Mouse (Mus musculus): ENCODE results near the gene Zfp217. TPM values are rescaled to one million over a fixed set of nuclear protein-coding genes. Genes with fewer than 3 reads are reported as not detected.
A peak's percentile ranks its signal among the peaks of the same experiment; 100 is the strongest.

The Zfp217 gene
- polyA plus RNA-seq, 1 experiment from 2014 or later = 2.6 TPM

- WGBS = 86% methylated on average over 3 of the region's 3 CpGs
- no peak overlapping the region for H3K27ac ChIP-seq
- H3K36me3 ChIP-seq (ENCODE audit: poor library complexity, severe bottlenecking) = peaks cover 36% of the 10 kb centered on the region
- H3K9ac ChIP-seq = no peak overlapping the region
- no peaks in the 10 kb centered on the region for H3K9me3 ChIP-seq (replicated peaks)
- H3K27me3 ChIP-seq = no peaks in the 10 kb centered on the region
- peaks cover 8% of the 10 kb centered on the region; the same call in 1 of the 2 replicates for H3K4me1 ChIP-seq
- no peak overlapping the region for H3K4me2 ChIP-seq
- ATAC-seq = no peak
- no peak overlapping the region for H3K4me3 ChIP-seq
Observed at GRCm38 (mm10) chr2:170107791-170108190, 40.1 kb downstream of the Zfp217 start.

GRCm38 (mm10) chr2:170106000-170106399 is 41.9 kb downstream of the Zfp217 start:
- no peak overlapping the region for H3K9ac ChIP-seq
- H3K4me1 ChIP-seq = peaks cover 8% of the 10 kb centered on the region; the same call in 1 of the 2 replicates
- H3K27me3 ChIP-seq = no peaks in the 10 kb centered on the region
- no peak overlapping the region for H3K27ac ChIP-seq
- WGBS = 71% methylated on average over 9 of the region's 9 CpGs
- no peak for ATAC-seq
- H3K4me2 ChIP-seq = no peak overlapping the region
- H3K9me3 ChIP-seq (replicated peaks) = no peaks in the 10 kb centered on the region
- no peak overlapping the region for H3K4me3 ChIP-seq
- peaks cover 27% of the 10 kb centered on the region for H3K36me3 ChIP-seq (ENCODE audit: poor library complexity, severe bottlenecking)

GRCm38 (mm10) chr2:170104396-170104795 is 43.5 kb downstream of the Zfp217 start:
- Histone ChIP-seq H3K27me3 (no peaks in the 10 kb centered on the region), H3K4me1 (peaks cover 1% of the 10 kb centered on the region; the same call in 1 of the 2 replicates), H3K4me3 (no peak overlapping the region), H3K9ac (no peak overlapping the region), H3K27ac (no peak overlapping the region), H3K36me3 (ENCODE audit: poor library complexity, severe bottlenecking) (peaks cover 15% of the 10 kb centered on the region), H3K4me2 (no peak overlapping the region), H3K9me3 (replicated peaks) (no peaks in the 10 kb centered on the region)
- no peak for ATAC-seq
- 89% methylated on average over 6 of the region's 6 CpGs for WGBS

- no peaks in the 10 kb centered on the region for H3K4me1 ChIP-seq
- H3K27ac ChIP-seq = no peak overlapping the region
- no peak overlapping the region for H3K4me3 ChIP-seq
- no peaks in the 10 kb centered on the region for H3K9me3 ChIP-seq (replicated peaks)
- ATAC-seq = 0 out of 2 replicates have a peak, but pooled peaks have one; percentile 34
- no peaks in the 10 kb centered on the region for H3K27me3 ChIP-seq
- WGBS = 53% methylated on average over 9 of the region's 9 CpGs
- H3K36me3 ChIP-seq (ENCODE audit: poor library complexity, severe bottlenecking) = peaks cover 15% of the 10 kb centered on the region
- H3K4me2 ChIP-seq = no peak overlapping the region
- H3K9ac ChIP-seq = no peak overlapping the region
Observed at GRCm38 (mm10) chr2:170103852-170104251, 44.1 kb downstream of the Zfp217 start.

GRCm38 (mm10) chr2:170103341-170103740 is 44.6 kb downstream of the Zfp217 start:
- no peaks in the 10 kb centered on the region for H3K9me3 ChIP-seq (replicated peaks)
- no peak overlapping the region for H3K27ac ChIP-seq
- no peak overlapping the region for H3K9ac ChIP-seq
- no peaks in the 10 kb centered on the region for H3K27me3 ChIP-seq
- WGBS = 80% methylated on average over 5 of the region's 5 CpGs
- ATAC-seq = no peak
- peaks cover 14% of the 10 kb centered on the region for H3K36me3 ChIP-seq (ENCODE audit: poor library complexity, severe bottlenecking)
- no peak overlapping the region for H3K4me3 ChIP-seq
- no peaks in the 10 kb centered on the region for H3K4me1 ChIP-seq
- H3K4me2 ChIP-seq = no peak overlapping the region

- Histone ChIP-seq H3K9me3 (replicated peaks) (no peaks in the 10 kb centered on the region), H3K9ac (no peak overlapping the region), H3K4me2 (no peak overlapping the region), H3K36me3 (ENCODE audit: poor library complexity, severe bottlenecking) (peaks cover 6% of the 10 kb centered on the region), H3K27me3 (no peaks in the 10 kb centered on the region), H3K4me1 (no peaks in the 10 kb centered on the region), H3K27ac (no peak overlapping the region), H3K4me3 (no peak overlapping the region)
- ATAC-seq = no peak
- WGBS = 75% methylated on average over 7 of the region's 7 CpGs
Observed at GRCm38 (mm10) chr2:170101932-170102331, 46.0 kb downstream of the Zfp217 start.

- Histone ChIP-seq H3K36me3 (ENCODE audit: poor library complexity, severe bottlenecking) (no peaks in the 10 kb centered on the region), H3K4me2 (no peak overlapping the region), H3K27ac (no peak overlapping the region), H3K4me1 (peaks cover 4% of the 10 kb centered on the region; the same call in 1 of the 2 replicates), H3K9me3 (replicated peaks) (no peaks in the 10 kb centered on the region), H3K9ac (no peak overlapping the region), H3K4me3 (no peak overlapping the region), H3K27me3 (no peaks in the 10 kb centered on the region)
- WGBS = 5% methylated on average over 12 of the region's 12 CpGs
- peak; percentile 46; the same call in 1 of the 2 replicates for ATAC-seq
Observed at GRCm38 (mm10) chr2:170101132-170101531, 46.8 kb downstream of the Zfp217 start.

- Histone ChIP-seq H3K4me2 (no peak overlapping the region), H3K9me3 (replicated peaks) (no peaks in the 10 kb centered on the region), H3K27ac (no peak overlapping the region), H3K27me3 (no peaks in the 10 kb centered on the region), H3K9ac (no peak overlapping the region), H3K4me3 (no peak overlapping the region), H3K4me1 (peaks cover 4% of the 10 kb centered on the region; the same call in 1 of the 2 replicates), H3K36me3 (ENCODE audit: poor library complexity, severe bottlenecking) (no peaks in the 10 kb centered on the region)
- 92% methylated on average over 9 of the region's 9 CpGs for WGBS
- no peak for ATAC-seq
Observed at GRCm38 (mm10) chr2:170094871-170095270, 53.0 kb downstream of the Zfp217 start.

GRCm38 (mm10) chr2:170094220-170094619 is 53.7 kb downstream of the Zfp217 start:
- no peak overlapping the region for H3K9ac ChIP-seq
- no peak overlapping the region for H3K27ac ChIP-seq
- 95% methylated on average over 17 of the region's 17 CpGs for WGBS
- H3K36me3 ChIP-seq (ENCODE audit: poor library complexity, severe bottlenecking) = no peaks in the 10 kb centered on the region
- no peak overlapping the region for H3K4me2 ChIP-seq
- peaks cover 4% of the 10 kb centered on the region; the same call in 1 of the 2 replicates for H3K4me1 ChIP-seq
- H3K9me3 ChIP-seq (replicated peaks) = no peaks in the 10 kb centered on the region
- no peaks in the 10 kb centered on the region for H3K27me3 ChIP-seq
- no peak overlapping the region for H3K4me3 ChIP-seq
- no peak for ATAC-seq

GRCm38 (mm10) chr2:170091563-170092443 is 56.1 kb downstream of the Zfp217 start:
- peaks cover 4% of the 10 kb centered on the region; the same call in 1 of the 2 replicates for H3K4me1 ChIP-seq
- H3K9me3 ChIP-seq (replicated peaks) = no peaks in the 10 kb centered on the region
- no peaks in the 10 kb centered on the region for H3K36me3 ChIP-seq (ENCODE audit: poor library complexity, severe bottlenecking)
- H3K27me3 ChIP-seq = no peaks in the 10 kb centered on the region
- no peak overlapping the region for H3K9ac ChIP-seq
- H3K4me3 ChIP-seq = no peak overlapping the region
- 71% methylated on average over 10 of the region's 10 CpGs for whole genome bisulfite sequencing
- no peak for ATAC-seq
- no peak overlapping the region for H3K27ac ChIP-seq
- no peak overlapping the region for H3K4me2 ChIP-seq

GRCm38 (mm10) chr2:170078442-170079017 is 69.4 kb downstream of the Zfp217 start:
- Histone ChIP-seq H3K9me3 (replicated peaks) (no peaks in the 10 kb centered on the region), H3K9ac (no peak overlapping the region), H3K4me1 (no peaks in the 10 kb centered on the region), H3K27ac (no peak overlapping the region), H3K36me3 (ENCODE audit: poor library complexity, severe bottlenecking) (no peaks in the 10 kb centered on the region), H3K27me3 (0 out of 2 replicates have a peak, but pooled peaks cover 3% of the 10 kb centered on the region), H3K4me2 (no peak overlapping the region), H3K4me3 (no peak overlapping the region)
- 64% methylated on average over 15 of the region's 15 CpGs for WGBS
- no peak for ATAC-seq

- Histone ChIP-seq H3K4me1 (peaks cover 3% of the 10 kb centered on the region), H3K36me3 (ENCODE audit: poor library complexity, severe bottlenecking) (no peaks in the 10 kb centered on the region), H3K27me3 (0 out of 2 replicates have a peak, but pooled peaks cover 3% of the 10 kb centered on the region), H3K9me3 (replicated peaks) (no peaks in the 10 kb centered on the region), H3K4me3 (no peak overlapping the region), H3K4me2 (no peak overlapping the region), H3K27ac (no peak overlapping the region), H3K9ac (no peak overlapping the region)
- 92% methylated on average over 10 of the region's 10 CpGs for WGBS
- no peak for ATAC-seq
Observed at GRCm38 (mm10) chr2:170078041-170078440, 69.9 kb downstream of the Zfp217 start.
